8 mouse cellular contexts compared by ENCODE assay signal in the genomic region with DNA sequence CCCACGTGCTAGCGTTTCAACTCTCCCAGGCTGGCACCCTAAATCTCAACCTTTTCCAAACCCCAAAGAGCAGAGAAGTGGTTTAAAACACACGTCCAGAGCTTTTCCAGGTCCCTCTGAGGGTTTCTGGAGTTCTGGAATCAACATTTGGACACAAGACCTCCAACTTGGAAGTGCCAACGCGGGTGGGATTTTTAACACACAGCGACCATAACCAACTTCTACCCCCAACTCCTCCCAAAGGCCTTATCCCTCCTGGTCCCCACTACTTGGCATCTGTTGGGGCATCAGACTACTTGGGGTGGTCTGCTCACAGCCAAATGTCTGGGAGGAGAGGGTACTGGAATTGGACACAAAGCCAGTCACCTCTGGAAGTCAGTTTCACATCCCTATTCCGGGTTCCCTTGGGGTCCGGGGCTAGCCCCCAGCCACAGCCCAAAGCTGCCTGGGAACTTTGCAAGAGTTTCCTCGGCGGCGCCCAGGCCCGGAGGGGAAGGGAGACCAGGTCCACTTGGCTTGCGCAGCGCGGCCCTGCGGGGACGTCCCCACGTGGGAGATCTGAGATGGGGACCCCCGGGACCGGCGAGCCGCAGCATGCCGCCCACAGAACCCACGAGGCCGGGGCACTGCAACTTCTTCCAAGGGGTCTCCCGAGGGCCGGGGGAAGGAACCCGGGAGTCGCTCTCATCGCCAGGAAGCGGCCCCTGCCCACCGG. TPM values are rescaled to one million over a fixed set of nuclear protein-coding genes. Genes with fewer than 3 reads are reported as not detected.
DNase-seq lines count a peak whose midpoint lies in the region; ATAC-seq and TF ChIP-seq lines count a peak whose summit lies in the region.

No protein-coding gene starts in this region.

- H3K4me1 ChIP-seq in lung, adult 2 months (ENCODE audit: control insufficient read depth, insufficient read depth, low read length): peaks cover 14% of the 10 kb centered on the region
- peaks cover 13% of the 10 kb centered on the region for H3K4me1 ChIP-seq in forebrain, embryonic 11.5 days (replicated peaks; ENCODE audit: control insufficient read depth, insufficient read depth, low read length)
- H3K4me1 ChIP-seq in hindbrain, embryonic 14.5 days (replicated peaks; ENCODE audit: control insufficient read depth, insufficient read depth, low read length): peaks cover 26% of the 10 kb centered on the region
- H3K4me1 ChIP-seq in liver, postnatal 0 days (ENCODE audit: insufficient read depth): peaks cover 28% of the 10 kb centered on the region

- peak; percentile 61 for DNase-seq in lung, adult 2 months
- DNase-seq in lung, postnatal 25 days (ENCODE audit: low spot score): no peak
- DNase-seq in adrenal gland, adult 18-20 months (ENCODE audit: low spot score in 2 of 2): peak; percentile 43 to 53
- DNase-seq in forebrain, embryonic 11.5 days (ENCODE audit: low spot score): no peak
- peak; percentile 45 for DNase-seq in hindbrain, embryonic 14.5 days (ENCODE audit: low spot score)
- DNase-seq in liver, postnatal 0 days: no peak
- peak; percentile 62 to 71 for DNase-seq in spleen, postnatal 10 days (ENCODE audit: low spot score in 2 of 2)
- DNase-seq in left cerebral cortex, adult 9 months (ENCODE audit: low spot score in 2 of 2): no peak

- no peaks in the 10 kb centered on the region for H3K9me3 ChIP-seq in forebrain, embryonic 11.5 days (ENCODE audit: control insufficient read depth, low read length)
- H3K9me3 ChIP-seq in hindbrain, embryonic 14.5 days (ENCODE audit: control insufficient read depth, low read length): no peaks in the 10 kb centered on the region
- no peaks in the 10 kb centered on the region for H3K9me3 ChIP-seq in liver, postnatal 0 days (ENCODE audit: low read length)

- no peak for ATAC-seq in forebrain, embryonic 11.5 days (replicated peaks; ENCODE audit: low FRiP score)
- ATAC-seq in hindbrain, embryonic 14.5 days (ENCODE audit: low FRiP score): no peak
- ATAC-seq in liver, postnatal 0 days: peak; percentile 6; the same call in 1 of the 2 replicates

- peak overlapping the region; percentile 90 for H3K4me2 ChIP-seq in forebrain, embryonic 11.5 days (ENCODE audit: low read depth, low read length, severe bottlenecking)
- peak overlapping the region; percentile 81 for H3K4me2 ChIP-seq in hindbrain, embryonic 14.5 days (replicated peaks)
- H3K4me2 ChIP-seq in liver, postnatal 0 days (ENCODE audit: low read depth, low read length): peak overlapping the region; percentile 99

- TF ChIP-seq EP300 in liver, postnatal 0 days (IDR thresholded peaks at IDR 0.05; ENCODE audit: low read depth): no peak

- H3K27me3 ChIP-seq in forebrain, embryonic 11.5 days (ENCODE audit: control insufficient read depth, insufficient read depth, low read length): no peaks in the 10 kb centered on the region
- no peaks in the 10 kb centered on the region for H3K27me3 ChIP-seq in hindbrain, embryonic 14.5 days (ENCODE audit: control insufficient read depth, insufficient read depth, low read length)
- no peaks in the 10 kb centered on the region for H3K27me3 ChIP-seq in liver, postnatal 0 days (ENCODE audit: insufficient read depth, low read length)

- TF ChIP-seq POLR2A in lung, adult 2 months (IDR thresholded peaks at IDR 0.05; ENCODE audit: borderline replicate concordance, extremely low read depth, low read depth, low read length): no peak

- H3K9ac ChIP-seq in forebrain, embryonic 11.5 days (ENCODE audit: low read length): peak overlapping the region; percentile 100
- H3K9ac ChIP-seq in hindbrain, embryonic 14.5 days: peak overlapping the region; percentile 97
- H3K9ac ChIP-seq in liver, postnatal 0 days (replicated peaks): peak overlapping the region; percentile 97

- peaks cover 12% of the 10 kb centered on the region for H3K36me3 ChIP-seq in forebrain, embryonic 11.5 days (ENCODE audit: control insufficient read depth, insufficient read depth, low read length)
- H3K36me3 ChIP-seq in hindbrain, embryonic 14.5 days (replicated peaks; ENCODE audit: control insufficient read depth, insufficient read depth): peaks cover 15% of the 10 kb centered on the region
- H3K36me3 ChIP-seq in liver, postnatal 0 days (replicated peaks; ENCODE audit: insufficient read depth, low read length): peaks cover 16% of the 10 kb centered on the region

- peak overlapping the region; percentile 70 for H3K4me3 ChIP-seq in lung, adult 2 months (replicated peaks; ENCODE audit: extremely low read depth, low read depth, low read length)
- H3K4me3 ChIP-seq in forebrain, embryonic 11.5 days (ENCODE audit: low read depth, low read length): peak overlapping the region; percentile 98
- H3K4me3 ChIP-seq in hindbrain, embryonic 14.5 days (replicated peaks; ENCODE audit: low read length): peak overlapping the region; percentile 89
- H3K4me3 ChIP-seq in liver, postnatal 0 days (ENCODE audit: low read depth, low read length): peak overlapping the region; percentile 97

- 1% methylated on average over 31 of the region's 32 CpGs for WGBS in lung, adult 2 months
- WGBS in forebrain, embryonic 11.5 days: under 1% methylated on average over 32 of the region's 32 CpGs
- WGBS in hindbrain, embryonic 14.5 days: under 1% methylated on average over 31 of the region's 32 CpGs
- WGBS in liver, postnatal 0 days (ENCODE audit: insufficient replicate concordance): 6% methylated on average over 25 of the region's 32 CpGs

- no peak for TF ChIP-seq CTCF in lung, adult 2 months (IDR thresholded peaks at IDR 0.05; ENCODE audit: insufficient read depth, low read length)
- TF ChIP-seq CTCF in liver, postnatal 0 days (IDR thresholded peaks at IDR 0.05; ENCODE audit: low read depth): no peak

- H3K27ac ChIP-seq in forebrain, embryonic 11.5 days (ENCODE audit: low read depth, low read length): peak overlapping the region; percentile 99
- peak overlapping the region; percentile 93 for H3K27ac ChIP-seq in hindbrain, embryonic 14.5 days
- H3K27ac ChIP-seq in liver, postnatal 0 days (ENCODE audit: low read depth): peak overlapping the region; percentile 95

RNA-seq across cellular contexts. Expression of a gene that starts 9.7 kb away (rescaled TPM):
- 79.4 and 86.2 TPM in 2 replicates for polyA plus RNA-seq in lung, adult 2 months (2012; rRNA removed)
- 100 to 1,000 TPM; 153 to 174 TPM for total RNA-seq in adrenal gland, adult 18-20 months (2021)
- polyA plus RNA-seq in forebrain, embryonic 11.5 days (2014; fragmentation: Nextera tagmentation; extraction: Ambion mirVana): 310 and 367 TPM in 2 replicates
- polyA plus RNA-seq in hindbrain, embryonic 14.5 days (2014; fragmentation: Nextera tagmentation; extraction: Ambion mirVana): 59.5 and 70.7 TPM in 2 replicates
- 31.7 and 44.7 TPM in 2 replicates for polyA plus RNA-seq in liver, postnatal 0 days (2015; fragmentation: Nextera tagmentation; extraction: Ambion mirVana)

RNA-seq across cellular contexts. Expression of a gene that starts 25.3 kb away (rescaled TPM):
- 3.4 and 3.7 TPM in 2 replicates for polyA plus RNA-seq in lung, adult 2 months (2012; rRNA removed)
- total RNA-seq in adrenal gland, adult 18-20 months (2021): 10 to 100 TPM; 12.9 to 13.4 TPM
- polyA plus RNA-seq in forebrain, embryonic 11.5 days (2014; fragmentation: Nextera tagmentation; extraction: Ambion mirVana): 17.9 and 20.2 TPM in 2 replicates
- 9.4 and 10.2 TPM in 2 replicates for polyA plus RNA-seq in hindbrain, embryonic 14.5 days (2014; fragmentation: Nextera tagmentation; extraction: Ambion mirVana)
- 4.5 and 4.9 TPM in 2 replicates for polyA plus RNA-seq in liver, postnatal 0 days (2015; fragmentation: Nextera tagmentation; extraction: Ambion mirVana)

RNA-seq across cellular contexts. Expression of a gene that starts 25.4 kb away (rescaled TPM):
- 2.4 and 3.3 TPM in 2 replicates for polyA plus RNA-seq in lung, adult 2 months (2012; rRNA removed)
- total RNA-seq in adrenal gland, adult 18-20 months (2021): 1 to 10 TPM; 5.7 to 7.6 TPM
- polyA plus RNA-seq in forebrain, embryonic 11.5 days (2014; fragmentation: Nextera tagmentation; extraction: Ambion mirVana): 21.2 and 22.2 TPM in 2 replicates
- 10.1 and 12.6 TPM in 2 replicates for polyA plus RNA-seq in hindbrain, embryonic 14.5 days (2014; fragmentation: Nextera tagmentation; extraction: Ambion mirVana)
- 2.6 and 3.0 TPM in 2 replicates for polyA plus RNA-seq in liver, postnatal 0 days (2015; fragmentation: Nextera tagmentation; extraction: Ambion mirVana)

Comparison
In these comparisons a context has a peak if more than half of its experiments do, and no peak if none do; other contexts are left out.
1. DNase-seq: peak in lung, adult 2 months (single experiment), adrenal gland, adult 18-20 months (2 of 2), hindbrain, embryonic 14.5 days (single experiment) and spleen, postnatal 10 days (2 of 2); none in lung, postnatal 25 days (single experiment), forebrain, embryonic 11.5 days (single experiment), liver, postnatal 0 days (single experiment) and left cerebral cortex, adult 9 months (0 of 2).
2. Peak in every context shown above with its lines, with median percentiles within 50 percentile points of each other: H3K4me3 ChIP-seq, H3K27ac ChIP-seq, H3K4me2 ChIP-seq and H3K9ac ChIP-seq.